Mouse (Mus musculus) CH12.LX (cell line): ENCODE data around the gene Phf1. TPM values are rescaled to one million over a fixed set of nuclear protein-coding genes. Genes with fewer than 3 reads are reported as not detected.
"Not testable (repeated sequence)": the region's sequence is repeated elsewhere in the genome, so short reads cannot be mapped to it uniquely, and the experiment has no call there.

Experiments
- DNase-seq: peaks from one replicate; pipeline ENCODE4 v3.0.0-alpha.2; 2013; ENCODE audit errors: extremely low read depth
- H3K27ac ChIP-seq: 2 replicates; pipeline ENCODE4 v1.5.1; 2012; ENCODE audit warnings: low read depth, mild to moderate bottlenecking, control low read depth, moderate library complexity; ENCODE audit not compliant: insufficient read depth
- H3K27me3 ChIP-seq: replicated peaks from 2 replicates; pipeline ENCODE3; 2012; ENCODE audit warnings: inconsistent platforms
- H3K36me3 ChIP-seq, 2 experiments: replicated peaks in 1 of 2; 2 replicates each; pipeline versions ENCODE3 to v1.6.1; 2012; ENCODE audit warnings: inconsistent platforms in 1 of 2, low read length in 1 of 2, mild to moderate bottlenecking in 1 of 2, mixed read lengths in 1 of 2, moderate library complexity in 1 of 2; ENCODE audit not compliant: control insufficient read depth in 1 of 2, insufficient read depth in 1 of 2
- H3K4me1 ChIP-seq, 2 experiments: 2 replicates each; pipeline ENCODE4 v1.6.1; 2012; ENCODE audit warnings: inconsistent platforms in 1 of 2, moderate library complexity in 1 of 2; ENCODE audit not compliant: insufficient read depth in 2 of 2, control insufficient read depth in 1 of 2
- H3K4me2 ChIP-seq: 2 replicates; pipeline ENCODE4 v1.6.1; 2012; ENCODE audit warnings: low read depth, mild to moderate bottlenecking, control low read depth; ENCODE audit not compliant: poor library complexity, insufficient read depth, severe bottlenecking
- H3K4me3 ChIP-seq, 3 experiments: fragments of 150-350 bp in 1 of 3; sonication (generic) in 1 of 3; replicated peaks in 1 of 3; 2 replicates each; pipeline versions ENCODE3 to v1.5.1; 2011 to 2012; ENCODE audit warnings: low read depth in 2 of 3, low read length in 2 of 3, mild to moderate bottlenecking in 2 of 3, moderate library complexity in 2 of 3, control low read depth in 1 of 3, improper control_type of control experiment in 1 of 3, inconsistent platforms in 1 of 3, mixed read lengths in 1 of 3; ENCODE audit not compliant: poor library complexity in 1 of 3
- H3K79me2 ChIP-seq: replicated peaks from 2 replicates; pipeline ENCODE4 v1.6.1; 2012; ENCODE audit warnings: mild to moderate bottlenecking, moderate library complexity; ENCODE audit not compliant: control insufficient read depth, poor library complexity, insufficient read depth, severe bottlenecking; ENCODE audit errors: extremely low read depth
- H3K9ac ChIP-seq: 2 replicates; pipeline ENCODE4 v1.6.1; 2012; ENCODE audit warnings: low read depth, mild to moderate bottlenecking, control low read depth, moderate library complexity; ENCODE audit not compliant: insufficient read depth
- H3K9me3 ChIP-seq: replicated peaks from 2 replicates; pipeline ENCODE3; 2012; ENCODE audit warnings: low read length, inconsistent platforms, mixed read lengths
- BHLHE40 ChIP-seq: IDR thresholded peaks from 2 replicates; pipeline ENCODE4 v1.6.1; 2011; ENCODE audit warnings: mild to moderate bottlenecking, low read depth, low read length, improper control_type of control experiment
- CHD1 ChIP-seq: IDR thresholded peaks from 2 replicates; pipeline ENCODE4 v1.6.1; 2012; ENCODE audit warnings: low read depth, low read length, improper control_type of control experiment, inconsistent platforms
- CHD2 ChIP-seq: IDR thresholded peaks from 2 replicates; pipeline ENCODE4 v1.6.1; 2011; ENCODE audit warnings: low read length, improper control_type of control experiment
- CTCF ChIP-seq, 2 experiments: IDR thresholded peaks in 1 of 2; conservative IDR thresholded peaks in 1 of 2; 2 replicates each; pipeline ENCODE4 v1.5.1; 2011 to 2012; ENCODE audit warnings: low read depth in 2 of 2, low read length in 2 of 2, improper control_type of control experiment in 1 of 2, inconsistent platforms in 1 of 2, mild to moderate bottlenecking in 1 of 2, moderate library complexity in 1 of 2
- ELF1 ChIP-seq: IDR thresholded peaks from 2 replicates; pipeline ENCODE4 v1.6.1; 2014; ENCODE audit warnings: low read depth, mild to moderate bottlenecking, inconsistent platforms, low read length, improper control_type of control experiment
- EP300 ChIP-seq: IDR thresholded peaks from 2 replicates; pipeline ENCODE4 v1.6.1; 2011; ENCODE audit warnings: low read length, improper control_type of control experiment
- HCFC1 ChIP-seq: IDR thresholded peaks from 2 replicates; pipeline ENCODE4 v1.6.1; 2012; ENCODE audit warnings: low read depth, mild to moderate bottlenecking, inconsistent platforms, low read length, improper control_type of control experiment
- IRF4 ChIP-seq: IDR thresholded peaks from 2 replicates; pipeline ENCODE4 v1.6.1; 2014; ENCODE audit warnings: low read depth, mild to moderate bottlenecking, inconsistent platforms, low read length, improper control_type of control experiment
- KAT2A ChIP-seq: IDR thresholded peaks from 2 replicates; pipeline ENCODE4 v1.6.1; 2012; ENCODE audit warnings: low read length, improper control_type of control experiment, inconsistent platforms; ENCODE audit not compliant: insufficient replicate concordance
- MAFK ChIP-seq: IDR thresholded peaks from 2 replicates; pipeline ENCODE4 v1.6.1; 2011; ENCODE audit warnings: low read length, improper control_type of control experiment; ENCODE audit not compliant: insufficient replicate concordance
- MAX ChIP-seq: IDR thresholded peaks from 2 replicates; pipeline ENCODE4 v1.6.1; 2011; ENCODE audit warnings: low read length, improper control_type of control experiment
- MEF2A ChIP-seq: IDR thresholded peaks from 2 replicates; pipeline ENCODE4 v1.6.1; 2014; ENCODE audit warnings: low read depth, mild to moderate bottlenecking, inconsistent platforms, low read length, improper control_type of control experiment, borderline replicate concordance
- MXI1 ChIP-seq: IDR thresholded peaks from 2 replicates; pipeline ENCODE4 v1.6.1; 2011; ENCODE audit warnings: mild to moderate bottlenecking, low read depth, low read length, improper control_type of control experiment
- MYC ChIP-seq: IDR thresholded peaks from 2 replicates; pipeline ENCODE4 v1.6.1; 2011; ENCODE audit warnings: low read depth, mild to moderate bottlenecking, improper control_type of control experiment, low read length
- NRF1 ChIP-seq: IDR thresholded peaks from 2 replicates; pipeline ENCODE4 v1.6.1; 2014; ENCODE audit warnings: low read depth, mild to moderate bottlenecking, inconsistent platforms, low read length, improper control_type of control experiment, moderate library complexity
- RAD21 ChIP-seq: IDR thresholded peaks from 2 replicates; pipeline ENCODE4 v1.6.1; 2011; ENCODE audit warnings: low read depth, mild to moderate bottlenecking, low read length, improper control_type of control experiment, moderate library complexity
- RCOR1 ChIP-seq: conservative IDR thresholded peaks from 2 replicates; pipeline ENCODE4 v1.6.1; 2012; ENCODE audit warnings: low read depth, mild to moderate bottlenecking, inconsistent platforms, low read length, improper control_type of control experiment
- SIN3A ChIP-seq: IDR thresholded peaks from 2 replicates; pipeline ENCODE4 v1.6.1; 2012; ENCODE audit warnings: low read length, improper control_type of control experiment, inconsistent platforms
- SMC3 ChIP-seq: IDR thresholded peaks from 2 replicates; pipeline ENCODE4 v1.6.1; 2011; ENCODE audit warnings: low read depth, low read length, improper control_type of control experiment
- TBP ChIP-seq: conservative IDR thresholded peaks from 2 replicates; pipeline ENCODE4 v1.6.1; 2011; ENCODE audit warnings: low read depth, low read length, improper control_type of control experiment
- USF1 ChIP-seq: IDR thresholded peaks from 2 replicates; pipeline ENCODE4 v1.6.1; 2014; ENCODE audit warnings: low read depth, mild to moderate bottlenecking, inconsistent platforms, low read length, improper control_type of control experiment
- ZC3H11A ChIP-seq: IDR thresholded peaks from 2 replicates; pipeline ENCODE4 v1.6.1; 2012; ENCODE audit warnings: low read depth, mild to moderate bottlenecking, inconsistent platforms, low read length, improper control_type of control experiment
- dilution Hi-C: fragments of 300-500 bp; cut with MboI; formaldehyde crosslinking; loops from 2 replicates; pipeline ENCODE4 v1.14.3; 2020; ENCODE audit warnings: low sequenced_read_pairs; ENCODE audit not compliant: extremely low pct_unique_long_range_greater_than_20kb, extremely low pct_ligation_motif_present
- in situ Hi-C: fragments of 300-500 bp; cut with MboI; formaldehyde crosslinking; loops from 3 replicates; pipeline ENCODE4 v1.14.3; 2019; ENCODE audit warnings: low sequenced_read_pairs, low pct_ligation_motif_present, low pct_unique_long_range_greater_than_20kb, mixed read lengths
- polyA plus RNA-seq: library from polyadenylated mRNA; unstranded; fragments of >175 nt; gene quantifications from 2 replicates; pipeline ENCODE4 v1.2.1, GENCODE M21; 2012; ENCODE audit warnings: low read depth; ENCODE audit not compliant: insufficient read length
- total RNA-seq, 2 experiments: library from RNA; depleted of rRNA; stranded (reverse); fragments of 300-350 nt in 1 of 2; fragments of >200 nt in 1 of 2; gene quantifications; 2 replicates each; pipeline ENCODE4 v1.2.3; 2012 to 2014

Gene Phf1
- total and polyA plus RNA-seq, 3 experiments: 1.7 to 4.1 (median 3.5) TPM

- peak; percentile 56 for TF ChIP-seq RAD21
- TF ChIP-seq USF1: no peak
- peak; percentile 96 for TF ChIP-seq SIN3A
- TF ChIP-seq RCOR1: 0 out of 2 replicates have a peak, but pooled peaks have one; percentile 9
- peak; percentile 71; the same call in 1 of the 2 replicates for TF ChIP-seq CHD2
- no peak for TF ChIP-seq MAFK
- TF ChIP-seq EP300: no peak
- TF ChIP-seq MEF2A: peak; percentile 77
- TF ChIP-seq CTCF (conservative IDR thresholded peaks at IDR 0.05 in 1 of 2, IDR thresholded peaks at IDR 0.05 in 1 of 2; ENCODE audit: low read depth in 2 of 2, low read length in 2 of 2): peak; percentile 74 to 94
Observed at GRCm38 (mm10) chr17:26916711-26917482, 16.0 kb upstream of the Phf1 start, which contains the start of gene Kifc5b (continued).

GRCm38 (mm10) chr17:26917560-26917959 is 15.3 kb upstream of the Phf1 start:
- dilution Hi-C loops, in situ Hi-C loops, H3K27me3 ChIP-seq, DNase-seq, H3K9me3 ChIP-seq: not testable (repeated sequence)
- peaks cover 12 to 19% of the 10 kb centered on the region in 2 experiments for H3K36me3 ChIP-seq
- peak overlapping the region; percentile 60 for H3K9ac ChIP-seq
- H3K27ac ChIP-seq: peak overlapping the region; percentile 58; the same call in 1 of the 2 replicates
- peak overlapping the region; percentile 96 for H3K4me2 ChIP-seq
- peaks cover 0 to 14% of the 10 kb centered on the region in 2 experiments; a peak in 2 of 4 replicates for H3K4me1 ChIP-seq
- H3K4me3 ChIP-seq: peak overlapping the region; percentile 67 to 94 (median 83)
- H3K79me2 ChIP-seq: peaks cover 35% of the 10 kb centered on the region

- Histone ChIP-seq H3K4me1 (peaks cover 0 to 14% of the 10 kb centered on the region in 2 experiments; a peak in 2 of 4 replicates), H3K27ac (no peak overlapping the region), H3K79me2 (peaks cover 35% of the 10 kb centered on the region), H3K36me3 (peaks cover 18 to 22% of the 10 kb centered on the region in 2 experiments), H3K9me3 (no peaks in the 10 kb centered on the region), H3K4me2 (peak overlapping the region; percentile 96), H3K9ac (peak overlapping the region; percentile 60; the same call in 1 of the 2 replicates), H3K27me3 (no peaks in the 10 kb centered on the region), H3K4me3 (peak overlapping the region; percentile 35 to 94 (median 83))
- DNase-seq: no peak
- in situ Hi-C loops: no loop called here
- TF ChIP-seq NRF1: no peak
- TF ChIP-seq SIN3A: no peak
- TF ChIP-seq ZC3H11A: no peak
- no peak for TF ChIP-seq USF1
- TF ChIP-seq TBP: no peak
- TF ChIP-seq KAT2A: no peak
- no peak for TF ChIP-seq BHLHE40
- no peak for TF ChIP-seq MXI1
- no peak for TF ChIP-seq CTCF (conservative IDR thresholded peaks at IDR 0.05 in 1 of 2, IDR thresholded peaks at IDR 0.05 in 1 of 2; ENCODE audit: low read depth in 2 of 2, low read length in 2 of 2)
- TF ChIP-seq SMC3: no peak
- TF ChIP-seq RCOR1: no peak
- no peak for TF ChIP-seq MYC
- no peak for TF ChIP-seq CHD1
- TF ChIP-seq MAX: no peak
- TF ChIP-seq ELF1: no peak
- TF ChIP-seq HCFC1: no peak
- TF ChIP-seq IRF4: no peak
- TF ChIP-seq MAFK: no peak
- dilution Hi-C loops: no loop called here
Observed at GRCm38 (mm10) chr17:26918343-26918742, 14.5 kb upstream of the Phf1 start.

GRCm38 (mm10) chr17:26919516-26919915 is 13.3 kb upstream of the Phf1 start:
- H3K9ac ChIP-seq, in situ Hi-C loops, H3K27me3 ChIP-seq, H3K27ac ChIP-seq, DNase-seq, H3K4me3 ChIP-seq, dilution Hi-C loops, H3K4me2 ChIP-seq, H3K9me3 ChIP-seq: not testable (repeated sequence)
- peaks cover 0 to 14% of the 10 kb centered on the region in 2 experiments; a peak in 2 of 4 replicates for H3K4me1 ChIP-seq
- H3K36me3 ChIP-seq: peaks cover 27 to 29% of the 10 kb centered on the region in 2 experiments
- peaks cover 35% of the 10 kb centered on the region for H3K79me2 ChIP-seq
